Mouse (Mus musculus) forebrain, embryonic 13.5 days (tissue): ENCODE measurements around the gene Tspan9. TPM values are rescaled to one million over a fixed set of nuclear protein-coding genes. Genes with fewer than 3 reads are reported as not detected.

Experiments
- ATAC-seq: fragments of 200-750 bp; cut with Nextera tagmentation; 2 replicates; pipeline ENCODE4 v1.8.0; 2017
- H3K27ac ChIP-seq: fragments of 300-500 bp; sonication (generic); 2 replicates; pipeline ENCODE4 v1.5.1; 2015; ENCODE audit warnings: inconsistent platforms, mild to moderate bottlenecking, moderate library complexity
- H3K27me3 ChIP-seq: fragments of 300-500 bp; sonication (generic); 2 replicates; pipeline ENCODE4 v1.6.1; 2015; ENCODE audit warnings: mild to moderate bottlenecking, inconsistent platforms
- H3K36me3 ChIP-seq: fragments of 300-500 bp; sonication (generic); 2 replicates; pipeline ENCODE4 v1.6.1; 2015; ENCODE audit warnings: mild to moderate bottlenecking, inconsistent platforms; ENCODE audit not compliant: poor library complexity, severe bottlenecking
- H3K4me1 ChIP-seq: fragments of 300-500 bp; sonication (generic); 2 replicates; pipeline ENCODE4 v1.6.1; 2015; ENCODE audit warnings: inconsistent platforms
- H3K4me2 ChIP-seq: fragments of 300-500 bp; sonication (generic); 2 replicates; pipeline ENCODE4 v1.6.1; 2015; ENCODE audit warnings: inconsistent platforms, mild to moderate bottlenecking, moderate library complexity
- H3K4me3 ChIP-seq: fragments of 300-500 bp; sonication (generic); 2 replicates; pipeline ENCODE4 v1.5.1; 2015; ENCODE audit warnings: mild to moderate bottlenecking, inconsistent platforms
- H3K9ac ChIP-seq: fragments of 300-500 bp; sonication (generic); 2 replicates; pipeline ENCODE4 v1.6.1; 2015; ENCODE audit warnings: mild to moderate bottlenecking, inconsistent platforms
- H3K9me3 ChIP-seq: fragments of 300-500 bp; sonication (generic); replicated peaks from 2 replicates; pipeline ENCODE4 v1.6.1; 2016; ENCODE audit warnings: inconsistent platforms
- WGBS: fragments of 180-500 bp; shearing (Covaris S2); methylation state at CpG from one replicate; pipeline ENCODE4 v1.1.7; 2015; 5-methylcytosine and 5-hydroxymethylcytosine counted together
- polyA plus RNA-seq: library from polyadenylated mRNA; unstranded; fragments of >200 nt; fragmentation: Nextera tagmentation; extraction: Ambion mirVana; gene quantifications from 2 replicates; pipeline ENCODE4 v1.2.1, GENCODE M21; 2015

Tspan9 gene
- polyA plus RNA-seq, 1 experiment from 2014 or later = 20.6 TPM

DNA sequence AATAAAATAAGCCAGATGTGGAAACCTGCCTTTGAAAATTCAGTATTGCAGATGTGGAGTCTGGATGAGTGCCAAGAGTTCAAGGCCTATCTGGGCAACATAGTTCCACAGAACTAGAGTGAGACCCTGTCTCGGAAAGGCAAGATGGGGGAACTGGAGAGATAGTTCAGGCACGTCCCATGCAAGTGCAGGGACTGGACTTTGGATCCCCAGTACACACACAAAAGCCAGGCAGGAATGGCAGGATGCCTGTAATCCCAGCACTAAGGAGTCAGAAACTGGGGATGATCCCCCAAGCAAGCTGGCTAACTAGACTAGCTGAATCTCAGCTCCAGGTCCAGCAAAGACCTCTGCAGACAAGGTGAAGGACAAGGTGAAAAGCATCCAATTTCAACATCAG is 12.5 kb upstream of the Tspan9 start:
- H3K4me3 ChIP-seq = no peak overlapping the region
- no peak for ATAC-seq
- H3K36me3 ChIP-seq = no peaks in the 10 kb centered on the region
- H3K27ac ChIP-seq = no peak overlapping the region
- 84% methylated on average over 2 of the region's 2 CpGs for WGBS
- H3K4me2 ChIP-seq = no peak overlapping the region
- H3K9me3 ChIP-seq = no peaks in the 10 kb centered on the region
- H3K27me3 ChIP-seq = no peaks in the 10 kb centered on the region
- H3K9ac ChIP-seq = no peak overlapping the region
- H3K4me1 ChIP-seq = no peaks in the 10 kb centered on the region

DNA sequence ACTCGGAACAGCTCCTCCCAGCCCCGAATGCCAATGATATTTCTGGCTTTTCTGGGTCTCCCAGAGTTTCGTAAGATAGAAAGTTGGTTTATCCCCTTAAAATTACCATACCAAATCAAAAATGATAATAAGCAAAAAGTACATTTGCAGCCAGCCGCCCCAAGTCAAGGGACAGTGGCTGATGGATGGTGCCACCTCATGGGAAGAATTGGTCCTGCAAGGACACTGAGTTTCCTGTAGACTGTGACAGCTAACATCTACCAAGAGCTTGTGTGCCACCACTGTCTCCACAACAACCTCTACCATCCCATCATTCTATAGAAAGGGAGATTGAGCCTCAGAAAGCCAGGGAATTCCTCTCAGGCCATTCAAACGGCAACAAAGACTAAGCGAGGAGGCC is 2.4 kb upstream of the Tspan9 start:
- ATAC-seq = no peak
- 63% methylated on average over 6 of the region's 6 CpGs for WGBS

DNA sequence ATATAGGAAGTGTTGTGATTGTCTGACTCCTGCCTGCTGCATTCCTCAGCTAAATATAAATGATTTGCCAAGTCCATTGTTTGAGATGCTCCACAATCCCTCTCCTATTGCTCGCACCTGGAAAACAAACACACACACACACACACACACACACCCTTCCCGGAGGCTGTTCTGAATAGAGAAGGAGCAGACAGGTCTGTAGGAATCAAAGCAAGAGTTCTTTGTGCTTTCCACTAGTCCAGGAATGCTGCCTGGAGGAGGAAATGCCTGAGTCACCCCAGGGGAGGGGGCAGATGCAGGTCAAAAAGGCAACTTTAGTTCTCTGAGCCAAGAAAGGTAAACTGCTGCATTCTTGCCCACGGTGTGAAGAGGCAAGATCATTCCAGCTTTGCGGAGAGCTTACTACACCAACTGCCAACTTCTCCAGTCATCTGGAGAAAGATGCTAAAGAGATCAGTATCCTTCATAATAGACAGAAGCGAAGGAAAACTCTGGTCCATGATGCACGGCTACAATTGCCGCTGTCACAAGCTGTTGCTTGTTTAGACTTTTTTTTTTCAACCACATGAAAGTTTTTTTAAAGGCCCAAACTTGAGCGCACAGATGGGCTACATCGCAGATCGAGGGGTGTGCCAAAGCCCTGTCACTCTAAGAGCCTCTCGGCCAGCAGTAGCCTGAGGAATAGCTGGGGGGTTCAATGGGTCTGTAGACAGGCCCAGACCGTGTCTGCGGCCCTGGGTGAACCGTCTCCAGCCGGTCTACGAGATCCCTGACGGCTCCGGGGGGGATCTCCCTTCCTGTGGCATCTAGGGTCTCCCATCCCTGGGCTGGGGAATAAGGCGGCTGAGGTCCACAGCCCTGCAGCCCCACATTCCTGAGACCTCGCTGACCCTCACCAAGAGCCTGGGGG is 770 bp downstream of the Tspan9 start:
- Histone ChIP-seq H3K4me2 (peak overlapping the region; percentile 86), H3K27ac (peak overlapping the region; percentile 14; the same call in 1 of the 2 replicates), H3K9me3 (no peaks in the 10 kb centered on the region), H3K4me1 (peaks cover 16% of the 10 kb centered on the region), H3K4me3 (peak overlapping the region; percentile 65), H3K27me3 (peaks cover 10% of the 10 kb centered on the region; the same call in 1 of the 2 replicates), H3K9ac (peak overlapping the region; percentile 71), H3K36me3 (no peaks in the 10 kb centered on the region)
- peak; percentile 60 for ATAC-seq
- WGBS = 5% methylated on average over 19 of the region's 20 CpGs

More for the DNA sequence above, 2.4 kb upstream of the Tspan9 start:
- Histone ChIP-seq H3K9me3 (no peaks in the 10 kb centered on the region), H3K27me3 (peaks cover 10% of the 10 kb centered on the region; the same call in 1 of the 2 replicates), H3K4me1 (peaks cover 16% of the 10 kb centered on the region), H3K27ac (no peak overlapping the region), H3K4me2 (no peak overlapping the region), H3K4me3 (no peak overlapping the region), H3K9ac (no peak overlapping the region), H3K36me3 (no peaks in the 10 kb centered on the region)

DNA sequence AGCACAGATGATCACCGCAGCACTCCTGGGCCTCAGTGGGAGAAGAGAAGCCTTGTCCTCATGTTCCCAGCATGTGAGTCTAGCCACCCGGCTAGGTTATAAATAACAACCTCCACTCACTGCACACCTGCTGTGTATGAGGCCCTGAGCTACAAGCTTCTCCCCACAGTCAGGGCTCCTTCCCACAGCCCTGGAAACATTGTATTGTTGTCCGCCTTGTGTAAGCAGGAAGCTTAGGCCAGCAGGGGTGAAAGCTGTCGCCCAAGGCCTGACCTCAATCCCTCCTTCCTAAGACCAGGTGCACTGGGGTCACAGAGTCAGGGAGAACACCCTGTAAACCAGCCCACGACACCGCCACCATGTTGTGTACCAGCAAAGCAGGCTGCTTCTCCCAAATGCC is 2.7 kb downstream of the Tspan9 start:
- Histone ChIP-seq H3K4me2 (no peak overlapping the region), H3K36me3 (no peaks in the 10 kb centered on the region), H3K4me3 (no peak overlapping the region), H3K27me3 (peaks cover 10% of the 10 kb centered on the region; the same call in 1 of the 2 replicates), H3K9ac (no peak overlapping the region), H3K4me1 (peaks cover 16% of the 10 kb centered on the region), H3K9me3 (no peaks in the 10 kb centered on the region), H3K27ac (no peak overlapping the region)
- ATAC-seq = no peak
- WGBS = 54% methylated on average over 6 of the region's 6 CpGs

DNA sequence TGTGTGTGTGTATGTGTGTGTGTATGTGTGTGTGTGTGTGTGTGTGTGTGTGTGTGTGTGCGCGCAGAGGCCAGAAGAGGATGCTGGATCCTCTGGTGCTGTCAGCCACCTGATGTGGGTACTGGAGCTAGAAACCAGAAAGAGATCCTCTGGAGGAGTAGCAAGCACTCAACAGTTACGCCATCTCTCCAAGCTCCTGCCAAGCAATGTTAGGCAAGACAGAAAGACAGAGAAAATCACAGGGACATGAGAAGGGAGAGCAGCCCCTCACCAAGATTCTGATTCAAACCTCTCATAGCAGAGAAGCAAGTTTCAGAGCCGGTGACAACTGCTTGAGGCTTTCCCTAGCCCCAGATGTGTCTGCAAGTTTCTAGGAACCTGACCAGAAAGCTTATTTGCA is 5.5 kb downstream of the Tspan9 start:
- H3K9ac ChIP-seq = no peak overlapping the region
- H3K36me3 ChIP-seq = no peaks in the 10 kb centered on the region
- no peak for ATAC-seq
- H3K9me3 ChIP-seq = no peaks in the 10 kb centered on the region
- H3K4me2 ChIP-seq = no peak overlapping the region
- no peak overlapping the region for H3K4me3 ChIP-seq
- 84% methylated on average over 3 of the region's 4 CpGs for WGBS
- H3K27ac ChIP-seq = no peak overlapping the region
- no peaks in the 10 kb centered on the region for H3K27me3 ChIP-seq
- peaks cover 5% of the 10 kb centered on the region for H3K4me1 ChIP-seq

DNA sequence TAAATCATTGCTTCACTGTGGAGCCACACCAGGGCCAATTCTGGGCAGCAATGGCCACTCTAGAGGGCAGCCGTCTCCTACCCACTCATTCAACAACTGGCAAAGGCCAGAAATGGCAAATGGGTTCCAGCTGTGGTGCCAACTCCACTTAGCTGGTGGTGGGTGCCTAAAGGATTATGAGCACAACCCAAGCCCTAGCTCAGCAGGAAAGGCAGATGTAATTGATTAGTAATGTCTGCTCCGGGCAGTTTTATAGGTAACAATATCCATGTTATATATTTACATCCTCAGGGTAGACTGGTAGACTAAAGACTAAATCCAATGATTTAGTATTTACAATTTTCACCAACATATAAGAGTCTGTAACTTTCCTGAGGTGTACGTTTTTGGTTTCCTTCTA is 6.7 kb downstream of the Tspan9 start:
- Histone ChIP-seq H3K9me3 (no peaks in the 10 kb centered on the region), H3K4me2 (no peak overlapping the region), H3K9ac (no peak overlapping the region), H3K27ac (no peak overlapping the region), H3K36me3 (no peaks in the 10 kb centered on the region), H3K27me3 (no peaks in the 10 kb centered on the region), H3K4me1 (0 out of 2 replicates have a peak, but pooled peaks cover 2% of the 10 kb centered on the region), H3K4me3 (no peak overlapping the region)
- WGBS = 88% methylated on average over 3 of the region's 3 CpGs
- ATAC-seq = no peak

DNA sequence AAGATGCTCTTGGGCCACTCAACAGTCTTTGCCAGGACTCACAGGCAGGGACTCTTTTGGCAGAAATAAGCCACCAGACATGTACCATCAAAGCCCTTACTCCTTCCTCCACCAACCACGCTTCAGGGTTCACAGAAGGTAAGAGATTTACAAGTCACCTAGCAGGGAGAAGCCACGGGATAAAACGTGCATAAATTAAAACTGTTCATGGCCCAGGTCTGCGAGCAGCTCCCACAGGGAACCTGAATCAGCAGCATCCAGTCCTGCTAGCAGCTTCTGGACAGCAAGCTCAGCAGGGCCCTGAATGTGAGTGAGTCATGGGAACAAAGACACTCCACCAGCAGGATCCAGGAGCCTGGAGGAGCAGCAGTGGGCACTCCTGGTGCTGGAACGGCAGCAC is 7.9 kb downstream of the Tspan9 start:
- no peaks in the 10 kb centered on the region for H3K9me3 ChIP-seq
- no peak overlapping the region for H3K9ac ChIP-seq
- H3K27me3 ChIP-seq = no peaks in the 10 kb centered on the region
- WGBS = 33% methylated on average over 5 of the region's 5 CpGs
- H3K36me3 ChIP-seq = no peaks in the 10 kb centered on the region
- H3K4me3 ChIP-seq = no peak overlapping the region
- H3K27ac ChIP-seq = no peak overlapping the region
- ATAC-seq = no peak
- no peak overlapping the region for H3K4me2 ChIP-seq
- 0 out of 2 replicates have a peak, but pooled peaks cover 2% of the 10 kb centered on the region for H3K4me1 ChIP-seq

DNA sequence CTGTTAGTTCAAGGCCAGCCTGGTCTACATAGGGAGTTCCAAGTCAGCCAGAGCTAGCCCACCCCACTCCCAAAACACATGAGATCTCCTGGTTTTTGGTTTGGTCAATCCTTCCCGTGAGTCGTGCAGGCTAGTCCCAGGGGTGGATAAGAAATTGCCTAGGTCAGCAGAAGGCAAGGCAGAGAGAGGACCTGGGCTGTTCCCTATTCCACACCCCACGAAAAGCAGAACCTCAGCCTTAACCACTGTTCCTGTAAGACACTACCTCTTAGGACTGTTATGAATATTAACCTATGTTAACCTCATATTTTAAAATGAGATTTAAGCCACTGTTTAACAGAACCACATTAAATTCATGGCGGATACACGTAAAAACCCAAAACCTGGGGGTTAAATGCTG is 8.4 kb downstream of the Tspan9 start:
- no peaks in the 10 kb centered on the region for H3K9me3 ChIP-seq
- H3K4me1 ChIP-seq = 0 out of 2 replicates have a peak, but pooled peaks cover 2% of the 10 kb centered on the region
- H3K36me3 ChIP-seq = no peaks in the 10 kb centered on the region
- no peak for ATAC-seq
- H3K27ac ChIP-seq = no peak overlapping the region
- H3K9ac ChIP-seq = no peak overlapping the region
- 81% methylated on average over 5 of the region's 5 CpGs for WGBS
- no peak overlapping the region for H3K4me3 ChIP-seq
- H3K4me2 ChIP-seq = no peak overlapping the region
- H3K27me3 ChIP-seq = no peaks in the 10 kb centered on the region

DNA sequence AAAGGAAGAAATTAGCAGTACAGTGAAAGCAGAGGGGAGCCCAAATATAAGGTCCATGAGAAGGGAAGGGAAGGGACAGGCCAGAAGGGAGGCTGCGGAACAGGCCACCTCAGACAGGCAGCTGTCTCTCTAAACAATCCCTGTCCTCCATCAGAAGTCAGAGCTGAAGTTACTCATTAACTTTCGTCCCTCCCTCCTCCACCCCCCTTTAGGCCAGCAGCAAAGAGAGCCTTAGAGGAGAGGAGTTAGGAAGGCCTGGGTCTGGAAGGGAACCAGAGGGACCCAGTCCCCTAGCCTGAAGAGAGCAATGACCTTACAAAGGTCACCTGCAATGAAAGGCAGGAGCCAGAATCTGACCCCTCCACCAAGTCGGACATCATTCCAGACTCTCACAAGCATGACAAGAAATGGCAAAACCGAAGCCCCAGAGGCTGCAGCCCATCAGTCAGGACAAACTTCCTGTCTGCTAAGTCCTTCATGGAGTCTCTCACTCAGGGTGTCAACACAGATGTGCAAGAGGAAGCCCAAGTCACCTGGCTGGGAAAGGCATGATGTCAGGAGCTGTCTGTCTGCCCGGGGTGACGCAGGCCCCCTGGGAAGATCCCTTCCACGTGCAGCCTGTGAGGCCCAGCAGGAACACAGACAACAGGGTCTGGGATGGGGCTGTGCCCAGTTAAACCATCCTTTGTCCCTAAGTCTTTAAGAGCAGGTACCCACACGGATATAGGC is 9.0 kb downstream of the Tspan9 start:
- no peak overlapping the region for H3K4me2 ChIP-seq
- 0 out of 2 replicates have a peak, but pooled peaks cover 7% of the 10 kb centered on the region for H3K4me1 ChIP-seq
- no peaks in the 10 kb centered on the region for H3K9me3 ChIP-seq
- no peaks in the 10 kb centered on the region for H3K36me3 ChIP-seq
- WGBS = 35% methylated on average over 8 of the region's 8 CpGs
- no peak for ATAC-seq
- no peak overlapping the region; the same call in 1 of the 2 replicates for H3K27ac ChIP-seq
- H3K4me3 ChIP-seq = no peak overlapping the region
- no peaks in the 10 kb centered on the region for H3K27me3 ChIP-seq
- H3K9ac ChIP-seq = no peak overlapping the region

DNA sequence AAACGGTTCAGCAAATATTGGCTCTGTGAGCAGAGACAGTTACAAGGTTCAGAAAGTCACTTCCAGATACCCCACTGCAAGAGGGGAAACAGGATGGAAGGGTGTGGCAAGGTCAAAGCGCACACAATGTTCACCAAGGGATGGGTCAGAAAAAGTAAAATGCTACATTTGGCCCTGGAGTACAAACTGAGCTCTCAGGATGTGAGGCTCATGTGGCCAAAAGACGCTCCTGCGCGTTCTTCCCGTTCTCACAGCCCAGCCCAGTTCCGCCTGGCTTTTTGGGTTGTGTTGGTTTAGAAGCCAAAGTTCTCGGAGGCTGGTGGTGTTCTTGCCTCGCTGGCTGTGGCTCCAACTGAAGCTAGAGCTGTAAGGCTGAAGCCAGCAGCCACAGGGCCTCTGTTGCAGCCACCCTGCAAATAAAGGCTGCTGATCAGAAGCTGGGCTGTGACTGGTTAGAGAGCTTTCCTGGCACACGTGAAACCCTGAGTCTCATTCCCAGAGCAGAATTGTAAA is 9.7 kb downstream of the Tspan9 start:
- no peak for ATAC-seq
- WGBS = 72% methylated on average over 10 of the region's 10 CpGs
- no peaks in the 10 kb centered on the region for H3K9me3 ChIP-seq
- no peaks in the 10 kb centered on the region for H3K27me3 ChIP-seq
- peaks cover 11% of the 10 kb centered on the region; the same call in 1 of the 2 replicates for H3K4me1 ChIP-seq
- no peak overlapping the region for H3K4me2 ChIP-seq
- H3K4me3 ChIP-seq = no peak overlapping the region
- no peak overlapping the region; the same call in 1 of the 2 replicates for H3K27ac ChIP-seq
- H3K9ac ChIP-seq = no peak overlapping the region
- H3K36me3 ChIP-seq = no peaks in the 10 kb centered on the region

DNA sequence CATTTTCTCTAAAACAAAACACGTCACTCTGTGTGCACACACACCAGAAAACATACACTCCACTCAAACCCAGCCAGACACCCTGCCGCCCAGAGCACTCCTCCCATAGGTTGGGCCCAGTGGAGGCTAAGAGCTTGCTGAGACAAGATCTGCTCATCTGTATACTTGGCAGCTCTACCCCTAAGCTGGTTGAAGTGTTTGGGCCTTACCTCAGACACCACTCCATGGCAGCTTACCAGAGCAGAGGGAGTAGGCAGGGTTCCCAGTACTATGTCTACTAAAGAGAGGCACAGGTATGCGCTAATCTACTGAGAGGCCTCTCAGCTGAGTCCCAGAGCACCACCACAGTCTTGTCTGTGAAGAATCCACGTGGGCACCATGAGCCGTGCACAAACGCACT is 10.8 kb downstream of the Tspan9 start:
- H3K36me3 ChIP-seq = no peaks in the 10 kb centered on the region
- peaks cover 12% of the 10 kb centered on the region; the same call in 1 of the 2 replicates for H3K4me1 ChIP-seq
- H3K27ac ChIP-seq = no peak overlapping the region
- H3K9ac ChIP-seq = no peak overlapping the region
- H3K4me3 ChIP-seq = no peak overlapping the region
- WGBS = 90% methylated on average over 6 of the region's 6 CpGs
- H3K27me3 ChIP-seq = no peaks in the 10 kb centered on the region
- no peak overlapping the region for H3K4me2 ChIP-seq
- H3K9me3 ChIP-seq = no peaks in the 10 kb centered on the region
- no peak for ATAC-seq

DNA sequence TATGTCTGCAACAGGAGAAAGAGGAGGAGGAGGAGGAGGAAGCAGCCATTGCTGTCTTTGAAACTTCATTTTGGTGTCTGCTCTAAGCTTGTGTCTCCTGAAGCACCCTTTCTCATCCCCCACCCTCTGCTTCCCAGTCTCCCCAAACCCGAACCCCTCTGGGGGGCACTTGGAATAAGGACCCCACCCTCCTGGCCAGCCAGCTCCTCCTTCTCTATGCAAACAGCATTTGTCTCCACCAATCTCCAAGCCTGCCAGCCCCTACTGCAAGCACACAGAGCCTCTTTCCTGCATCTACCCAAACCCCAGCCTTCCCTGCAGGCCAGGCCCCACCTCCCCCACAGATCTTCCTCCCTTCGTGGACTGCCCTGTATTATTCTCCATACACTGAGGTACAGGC is 12.0 kb downstream of the Tspan9 start:
- Histone ChIP-seq H3K4me2 (no peak overlapping the region), H3K9me3 (no peaks in the 10 kb centered on the region), H3K27me3 (no peaks in the 10 kb centered on the region), H3K9ac (no peak overlapping the region), H3K27ac (no peak overlapping the region), H3K4me1 (peaks cover 12% of the 10 kb centered on the region; the same call in 1 of the 2 replicates), H3K36me3 (no peaks in the 10 kb centered on the region), H3K4me3 (no peak overlapping the region)
- 53% methylated on average over 2 of the region's 2 CpGs for WGBS
- no peak for ATAC-seq
